Mouse (Mus musculus) stomach, embryonic 15.5 days (tissue): ENCODE data around the gene Gmds. TPM values are rescaled to one million over a fixed set of nuclear protein-coding genes. Genes with fewer than 3 reads are reported as not detected.

Source experiments
- ATAC-seq: fragments of 200-750 bp; cut with Nextera tagmentation; 2 replicates; pipeline ENCODE4 v1.8.0; 2017; ENCODE audit warnings: low read depth, moderate number of reproducible peaks, moderate TSS enrichment; ENCODE audit not compliant: insufficient read depth, low FRiP score
- H3K27ac ChIP-seq: fragments of 300-500 bp; sonication (generic); 2 replicates; pipeline ENCODE4 v1.5.1; 2015; ENCODE audit warnings: mild to moderate bottlenecking, inconsistent platforms
- H3K27me3 ChIP-seq: fragments of 300-500 bp; sonication (generic); replicated peaks from 2 replicates; pipeline ENCODE4 v1.6.1; 2015; ENCODE audit warnings: inconsistent platforms
- H3K36me3 ChIP-seq: fragments of 300-500 bp; sonication (generic); 2 replicates; pipeline ENCODE4 v1.6.1; 2015; ENCODE audit warnings: inconsistent platforms
- H3K4me1 ChIP-seq: fragments of 300-500 bp; sonication (generic); 2 replicates; pipeline ENCODE4 v1.6.1; 2015; ENCODE audit warnings: inconsistent platforms
- H3K4me2 ChIP-seq: fragments of 300-500 bp; sonication (generic); 2 replicates; pipeline ENCODE4 v1.6.1; 2015; ENCODE audit warnings: mild to moderate bottlenecking, inconsistent platforms
- H3K4me3 ChIP-seq: fragments of 300-500 bp; sonication (generic); replicated peaks from 2 replicates; pipeline ENCODE4 v1.5.1; 2015; ENCODE audit warnings: inconsistent platforms
- H3K9ac ChIP-seq: fragments of 300-500 bp; sonication (generic); 2 replicates; pipeline ENCODE4 v1.6.1; 2015; ENCODE audit warnings: inconsistent platforms
- H3K9me3 ChIP-seq: fragments of 300-500 bp; sonication (generic); 2 replicates; pipeline ENCODE4 v1.6.1; 2016; ENCODE audit warnings: inconsistent platforms
- WGBS: fragments of 180-500 bp; shearing (Covaris S2); methylation state at CpG from one replicate; pipeline ENCODE4 v1.1.7; 2015; 5-methylcytosine and 5-hydroxymethylcytosine counted together
- polyA plus RNA-seq: library from polyadenylated mRNA; unstranded; fragments of >200 nt; fragmentation: Nextera tagmentation; extraction: Ambion mirVana; gene quantifications from 2 replicates; pipeline ENCODE4 v1.2.1, GENCODE M21; 2015

The Gmds gene
- polyA plus RNA-seq, 1 experiment from 2014 or later: 75.2 TPM

- Histone ChIP-seq H3K27me3 (peaks cover 6% of the 10 kb centered on the region; the same call in 1 of the 2 replicates), H3K4me3 (no peak overlapping the region), H3K36me3 (no peaks in the 10 kb centered on the region), H3K27ac (no peak overlapping the region), H3K9me3 (no peaks in the 10 kb centered on the region), H3K4me2 (no peak overlapping the region), H3K4me1 (no peaks in the 10 kb centered on the region), H3K9ac (no peak overlapping the region)
- no peak for ATAC-seq
- WGBS: 80% methylated on average over 5 of the region's 5 CpGs
Observed at GRCm38 (mm10) chr13:31827160-31827559, 511.4 kb downstream of the Gmds start.

GRCm38 (mm10) chr13:31825180-31825579 is 513.4 kb downstream of the Gmds start:
- Histone ChIP-seq H3K4me3 (no peak overlapping the region), H3K36me3 (no peaks in the 10 kb centered on the region), H3K4me2 (no peak overlapping the region), H3K27ac (no peak overlapping the region), H3K9ac (no peak overlapping the region), H3K4me1 (0 out of 2 replicates have a peak, but pooled peaks cover 4% of the 10 kb centered on the region), H3K27me3 (peaks cover 6% of the 10 kb centered on the region; the same call in 1 of the 2 replicates), H3K9me3 (no peaks in the 10 kb centered on the region)
- WGBS: 91% methylated on average over 1 of the region's 1 CpGs
- no peak for ATAC-seq

DNA sequence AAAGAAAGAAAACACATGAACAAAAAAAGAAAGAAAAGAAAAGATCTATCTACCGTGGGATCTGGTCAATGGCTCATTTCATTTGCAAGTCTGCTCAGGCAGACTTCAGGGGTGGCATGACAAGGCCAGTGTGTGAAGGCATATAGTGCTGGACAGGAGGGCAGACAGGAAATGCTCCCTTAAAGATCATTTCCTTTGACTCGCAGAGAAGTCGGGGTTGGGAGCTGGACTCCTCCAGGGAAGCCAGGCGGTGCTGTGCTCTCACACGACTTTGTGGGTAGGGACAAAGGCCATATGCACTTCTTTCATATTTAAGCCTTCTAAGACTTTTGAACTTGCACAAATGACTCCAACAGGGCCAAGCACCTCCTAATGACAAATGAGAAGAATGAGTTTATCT is 515.2 kb downstream of the Gmds start:
- Histone ChIP-seq H3K4me1 (0 out of 2 replicates have a peak, but pooled peaks cover 6% of the 10 kb centered on the region), H3K4me3 (no peak overlapping the region), H3K4me2 (no peak overlapping the region), H3K36me3 (no peaks in the 10 kb centered on the region), H3K9me3 (no peaks in the 10 kb centered on the region), H3K27me3 (peaks cover 19% of the 10 kb centered on the region), H3K27ac (no peak overlapping the region), H3K9ac (no peak overlapping the region)
- ATAC-seq: no peak
- 36% methylated on average over 5 of the region's 5 CpGs for WGBS

GRCm38 (mm10) chr13:31821050-31821449 is 517.5 kb downstream of the Gmds start:
- Histone ChIP-seq H3K4me1 (0 out of 2 replicates have a peak, but pooled peaks cover 6% of the 10 kb centered on the region), H3K36me3 (no peaks in the 10 kb centered on the region), H3K27me3 (peaks cover 27% of the 10 kb centered on the region), H3K27ac (no peak overlapping the region), H3K9ac (no peak overlapping the region), H3K4me2 (peak overlapping the region; percentile 55), H3K9me3 (no peaks in the 10 kb centered on the region), H3K4me3 (peak overlapping the region; percentile 30; the same call in 1 of the 2 replicates)
- no peak for ATAC-seq
- 40% methylated on average over 6 of the region's 6 CpGs for WGBS

DNA sequence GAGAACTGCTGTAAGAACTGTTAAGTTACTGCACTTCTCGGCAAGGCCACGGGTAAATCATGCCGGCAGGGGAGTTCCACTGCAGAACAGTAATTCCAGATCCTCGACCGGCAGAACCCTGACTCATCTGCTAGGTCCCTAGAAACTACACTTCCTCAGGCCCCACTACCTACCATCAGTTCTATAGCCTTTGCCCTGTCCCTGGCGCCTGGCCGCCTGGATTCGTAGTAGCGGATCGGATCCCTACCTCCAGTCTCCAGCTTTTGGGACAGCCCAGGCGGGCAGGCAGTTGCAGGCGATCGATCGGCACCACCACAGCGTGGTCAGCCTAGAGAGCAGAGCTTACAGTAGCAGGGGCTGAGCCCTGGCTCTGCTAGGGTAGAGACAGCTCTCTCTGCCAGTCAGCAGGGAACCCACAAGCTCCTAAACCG is 517.9 kb downstream of the Gmds start:
- H3K4me3 ChIP-seq: peak overlapping the region; percentile 30
- H3K9me3 ChIP-seq: no peaks in the 10 kb centered on the region
- peak; percentile 76; the same call in 1 of the 2 replicates for ATAC-seq
- no peaks in the 10 kb centered on the region for H3K36me3 ChIP-seq
- no peak overlapping the region for H3K27ac ChIP-seq
- no peak overlapping the region for H3K9ac ChIP-seq
- H3K4me2 ChIP-seq: peak overlapping the region; percentile 55
- 0 out of 2 replicates have a peak, but pooled peaks cover 6% of the 10 kb centered on the region for H3K4me1 ChIP-seq
- 10% methylated on average over 16 of the region's 16 CpGs for WGBS
- H3K27me3 ChIP-seq: peaks cover 31% of the 10 kb centered on the region

DNA sequence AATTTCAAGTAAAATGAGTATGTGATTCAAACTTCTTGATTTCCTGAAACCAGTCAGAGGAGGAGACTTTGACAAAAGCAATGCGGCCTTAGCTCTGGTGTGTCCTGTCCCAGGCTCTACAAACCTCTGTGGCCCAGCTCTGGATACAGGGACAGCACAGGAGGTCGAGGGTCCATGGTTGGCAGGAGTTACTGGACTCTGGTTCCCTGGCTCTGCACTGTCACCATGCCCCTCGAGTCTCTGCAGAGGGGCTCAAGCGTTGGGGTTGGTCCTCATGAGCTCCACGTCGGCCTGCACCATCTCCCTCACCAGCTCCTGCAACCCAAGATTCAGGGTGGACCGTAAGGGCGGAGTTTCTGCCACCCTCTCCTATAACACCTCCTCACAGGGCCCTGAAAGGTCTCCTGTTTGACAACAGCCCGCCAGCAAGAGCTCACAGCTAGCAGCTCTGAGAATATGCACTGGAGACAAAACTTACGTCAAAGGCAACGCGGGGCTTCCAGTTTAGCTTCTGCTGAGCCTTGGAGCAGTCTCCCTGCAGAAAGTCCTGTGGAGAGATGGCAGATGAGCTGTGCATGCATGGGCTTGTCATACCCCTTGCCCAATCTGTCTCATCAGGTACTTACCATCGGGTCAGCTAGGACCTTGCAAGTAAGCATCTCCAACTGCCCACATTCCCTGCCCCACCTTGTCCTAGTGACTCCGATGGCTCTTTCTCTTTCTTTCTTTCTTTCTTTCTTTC is 518.7 kb downstream of the Gmds start:
- no peak overlapping the region for H3K27ac ChIP-seq
- 48% methylated on average over 14 of the region's 14 CpGs for WGBS
- ATAC-seq: no peak
- no peaks in the 10 kb centered on the region for H3K9me3 ChIP-seq
- H3K9ac ChIP-seq: no peak overlapping the region
- H3K4me1 ChIP-seq: 0 out of 2 replicates have a peak, but pooled peaks cover 6% of the 10 kb centered on the region
- H3K4me2 ChIP-seq: no peak overlapping the region
- H3K27me3 ChIP-seq: peaks cover 35% of the 10 kb centered on the region
- H3K36me3 ChIP-seq: no peaks in the 10 kb centered on the region
- H3K4me3 ChIP-seq: no peak overlapping the region

DNA sequence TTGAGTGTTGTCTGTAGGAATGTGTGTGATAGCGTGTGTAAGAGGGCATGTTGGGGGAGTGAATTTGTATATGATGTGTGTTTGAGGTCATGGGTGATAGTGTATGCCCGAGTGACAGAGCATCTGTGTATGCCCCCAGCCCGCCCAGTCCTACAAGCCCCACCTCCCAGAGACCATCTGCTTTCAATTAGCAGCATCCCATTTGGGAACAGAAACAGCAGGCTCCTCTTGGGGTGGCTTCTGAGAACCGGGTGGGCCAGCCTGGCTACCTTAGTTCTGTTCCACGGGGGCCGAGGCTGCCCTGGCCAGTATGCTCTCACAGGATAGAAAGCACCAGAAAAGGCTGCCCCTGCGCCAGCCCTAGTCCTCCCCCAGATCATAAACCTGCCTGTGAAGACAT is 520.2 kb downstream of the Gmds start:
- Histone ChIP-seq H3K27me3 (peaks cover 49% of the 10 kb centered on the region), H3K4me2 (no peak overlapping the region), H3K36me3 (no peaks in the 10 kb centered on the region), H3K4me3 (no peak overlapping the region), H3K4me1 (0 out of 2 replicates have a peak, but pooled peaks cover 6% of the 10 kb centered on the region), H3K27ac (no peak overlapping the region), H3K9me3 (no peaks in the 10 kb centered on the region), H3K9ac (no peak overlapping the region)
- 55% methylated on average over 7 of the region's 7 CpGs for WGBS
- no peak for ATAC-seq

DNA sequence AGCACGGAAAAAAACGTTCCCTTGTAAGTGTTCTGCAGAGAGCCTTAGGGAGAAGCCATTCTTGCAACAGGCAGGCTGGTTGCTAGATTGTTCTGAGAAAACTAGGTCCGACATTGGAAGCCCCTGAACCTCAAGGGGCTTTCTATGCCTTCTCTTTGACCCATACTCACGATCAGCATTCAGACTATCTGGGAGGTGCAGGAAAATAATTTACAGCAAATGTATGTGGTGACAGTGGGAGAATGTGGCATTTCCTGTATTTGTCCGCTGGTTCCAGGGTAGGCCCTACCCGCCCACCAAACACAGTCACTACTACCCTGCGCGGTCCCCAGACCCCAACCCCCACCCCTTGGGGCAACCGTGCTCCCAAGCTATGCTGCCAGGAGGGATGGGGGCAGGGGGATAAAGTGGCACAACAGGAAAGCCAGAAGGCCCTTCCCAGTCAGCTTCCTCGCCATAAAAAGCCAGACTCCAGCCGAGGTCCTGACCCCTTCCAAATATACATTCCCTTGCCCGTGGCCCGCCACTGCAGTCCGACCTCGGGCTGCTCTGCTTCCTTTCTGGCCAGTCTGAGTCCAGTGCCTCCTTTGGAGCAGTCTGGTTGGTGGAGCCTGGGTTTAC is 523.0 kb downstream of the Gmds start:
- 43% methylated on average over 15 of the region's 15 CpGs for WGBS
- H3K9ac ChIP-seq: no peak overlapping the region
- H3K36me3 ChIP-seq: no peaks in the 10 kb centered on the region
- H3K4me1 ChIP-seq: peaks cover 10% of the 10 kb centered on the region
- no peak overlapping the region for H3K4me2 ChIP-seq
- H3K9me3 ChIP-seq: no peaks in the 10 kb centered on the region
- no peak overlapping the region for H3K4me3 ChIP-seq
- no peak for ATAC-seq
- H3K27ac ChIP-seq: no peak overlapping the region
- H3K27me3 ChIP-seq: peaks cover 76% of the 10 kb centered on the region

GRCm38 (mm10) chr13:31812701-31813100 is 525.8 kb downstream of the Gmds start:
- no peak overlapping the region for H3K4me3 ChIP-seq
- H3K9me3 ChIP-seq: no peaks in the 10 kb centered on the region
- ATAC-seq: no peak
- H3K9ac ChIP-seq: no peak overlapping the region
- no peaks in the 10 kb centered on the region for H3K36me3 ChIP-seq
- peaks cover 71% of the 10 kb centered on the region for H3K27me3 ChIP-seq
- H3K4me2 ChIP-seq: no peak overlapping the region
- H3K27ac ChIP-seq: no peak overlapping the region
- WGBS: 69% methylated on average over 2 of the region's 2 CpGs
- H3K4me1 ChIP-seq: peaks cover 18% of the 10 kb centered on the region

DNA sequence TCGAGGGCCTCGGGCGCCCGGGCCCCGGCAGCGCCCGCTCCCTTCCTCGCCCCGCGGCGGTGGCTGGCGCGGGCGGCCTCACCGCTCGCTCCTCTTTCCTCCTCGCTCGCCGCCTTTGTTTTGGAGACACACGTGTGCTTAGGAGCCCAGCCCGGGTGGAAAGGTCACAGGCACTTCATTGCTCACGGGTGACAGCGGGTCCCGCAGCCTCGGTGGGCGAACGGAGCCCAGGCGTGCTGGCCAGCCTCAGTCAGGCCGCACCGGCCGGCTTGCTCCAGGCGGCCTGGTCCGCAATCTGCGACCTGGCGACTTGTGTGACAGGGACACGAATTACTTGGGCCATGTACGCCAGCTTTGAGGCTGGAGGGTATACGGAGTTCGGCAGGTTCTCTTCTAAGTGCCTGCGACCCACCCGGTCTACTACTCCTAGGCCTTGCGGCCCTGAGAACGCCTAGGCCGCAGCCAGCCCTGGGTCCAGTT is 527.0 kb downstream of the Gmds start:
- peak overlapping the region; percentile 66 for H3K4me2 ChIP-seq
- H3K9ac ChIP-seq: no peak overlapping the region
- 26% methylated on average over 40 of the region's 44 CpGs for WGBS
- peaks cover 75% of the 10 kb centered on the region for H3K27me3 ChIP-seq
- ATAC-seq: no peak
- no peaks in the 10 kb centered on the region for H3K9me3 ChIP-seq
- peak overlapping the region; percentile 39 for H3K4me3 ChIP-seq
- H3K36me3 ChIP-seq: no peaks in the 10 kb centered on the region
- no peak overlapping the region for H3K27ac ChIP-seq
- peaks cover 27% of the 10 kb centered on the region for H3K4me1 ChIP-seq

DNA sequence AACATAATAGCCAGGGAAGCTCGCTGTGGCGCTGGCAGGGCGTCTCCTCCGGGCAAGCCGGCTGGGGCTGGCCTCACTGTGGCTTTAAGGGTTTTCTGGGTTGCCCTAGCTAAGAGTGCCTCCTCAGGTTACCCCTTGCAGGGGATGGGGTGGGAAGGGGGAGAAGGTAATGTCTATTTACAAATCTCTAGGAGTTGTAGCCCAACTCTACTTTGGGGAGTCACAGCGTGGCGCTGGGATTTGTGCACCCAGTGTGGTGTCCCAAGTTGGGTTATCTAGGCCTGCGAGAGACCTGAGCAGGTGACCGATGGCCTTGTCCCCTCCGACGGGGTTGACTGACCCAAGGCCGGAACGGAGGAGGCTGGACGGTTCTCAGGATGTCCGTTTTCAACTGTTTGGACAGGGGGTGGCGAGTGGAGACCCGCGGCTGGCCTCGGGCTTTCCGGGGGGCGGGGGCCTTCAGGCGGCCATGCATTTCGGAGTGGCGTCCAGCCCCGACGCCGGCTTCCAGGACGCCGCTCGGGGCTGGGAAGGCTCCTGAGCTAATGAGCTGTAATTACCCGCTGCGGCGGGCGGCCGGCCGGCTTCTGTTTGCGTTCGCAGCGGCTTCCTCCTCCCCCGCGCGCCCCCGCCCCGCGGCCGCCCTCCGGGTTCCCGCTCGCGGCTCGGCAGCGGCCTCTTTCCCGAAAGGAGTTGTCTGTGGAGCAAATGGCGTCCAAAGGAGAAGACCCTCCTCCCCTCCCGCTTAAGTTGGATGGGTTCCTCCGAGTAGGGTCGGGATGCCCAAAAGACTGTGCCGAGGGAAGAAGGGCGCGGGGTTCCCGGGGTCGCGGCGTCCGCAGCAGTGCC is 527.6 kb downstream of the Gmds start:
- no peak for ATAC-seq

More for the DNA sequence above, 527.6 kb downstream of the Gmds start:
- Histone ChIP-seq H3K4me2 (peak overlapping the region; percentile 66), H3K9ac (no peak overlapping the region), H3K4me3 (peak overlapping the region; percentile 39), H3K4me1 (peaks cover 32% of the 10 kb centered on the region), H3K9me3 (no peaks in the 10 kb centered on the region), H3K27ac (no peak overlapping the region), H3K36me3 (no peaks in the 10 kb centered on the region), H3K27me3 (peaks cover 75% of the 10 kb centered on the region)
- WGBS: 2% methylated on average over 57 of the region's 65 CpGs
